Mouse (Mus musculus) neural tube, embryonic 15.5 days (tissue): ENCODE results near the gene AC170998.1. TPM values are rescaled to one million over a fixed set of nuclear protein-coding genes. Genes with fewer than 3 reads are reported as not detected.

ENCODE experiments used
- ATAC-seq: fragments of 200-750 bp; cut with Nextera tagmentation; 2 replicates; pipeline ENCODE4 v1.8.0; 2017; ENCODE audit warnings: mild to moderate bottlenecking, moderate TSS enrichment, moderate library complexity; ENCODE audit not compliant: low FRiP score
- H3K27ac ChIP-seq: fragments of 300-500 bp; sonication (generic); replicated peaks from 2 replicates; pipeline ENCODE4 v1.5.1; 2015; ENCODE audit warnings: mild to moderate bottlenecking, inconsistent platforms
- H3K27me3 ChIP-seq: fragments of 300-500 bp; sonication (generic); replicated peaks from 2 replicates; pipeline ENCODE4 v1.6.1; 2015; ENCODE audit warnings: inconsistent platforms
- H3K36me3 ChIP-seq: fragments of 300-500 bp; sonication (generic); 2 replicates; pipeline ENCODE4 v1.6.1; 2015; ENCODE audit warnings: inconsistent platforms
- H3K4me1 ChIP-seq: fragments of 300-500 bp; sonication (generic); 2 replicates; pipeline ENCODE4 v1.6.1; 2015; ENCODE audit warnings: inconsistent platforms
- H3K4me2 ChIP-seq: fragments of 300-500 bp; sonication (generic); 2 replicates; pipeline ENCODE4 v1.6.1; 2015; ENCODE audit warnings: inconsistent platforms, mild to moderate bottlenecking, moderate library complexity
- H3K4me3 ChIP-seq: fragments of 300-500 bp; sonication (generic); replicated peaks from 2 replicates; pipeline ENCODE4 v1.5.1; 2015; ENCODE audit warnings: mild to moderate bottlenecking, inconsistent platforms
- H3K9ac ChIP-seq: fragments of 300-500 bp; sonication (generic); replicated peaks from 2 replicates; pipeline ENCODE4 v1.6.1; 2015; ENCODE audit warnings: mild to moderate bottlenecking, inconsistent platforms
- H3K9me3 ChIP-seq: fragments of 300-500 bp; sonication (generic); replicated peaks from 2 replicates; pipeline ENCODE4 v1.6.1; 2016; ENCODE audit warnings: inconsistent platforms
- WGBS: fragments of 180-500 bp; shearing (Covaris S2); methylation state at CpG from one replicate; pipeline ENCODE4 v1.1.7; 2015; ENCODE audit warnings: mixed read lengths; 5-methylcytosine and 5-hydroxymethylcytosine counted together
- polyA plus RNA-seq: library from polyadenylated mRNA; unstranded; fragments of >200 nt; fragmentation: Nextera tagmentation; extraction: Ambion mirVana; gene quantifications from 2 replicates; pipeline ENCODE4 v1.2.1, GENCODE M21; 2015

AC170998.1 gene
- polyA plus RNA-seq, 1 experiment from 2014 or later = 2.7 TPM

- no peak overlapping the region for H3K9ac ChIP-seq
- H3K4me1 ChIP-seq = peaks cover 67% of the 10 kb centered on the region
- peaks cover 2% of the 10 kb centered on the region; the same call in 1 of the 2 replicates for H3K27me3 ChIP-seq
- H3K4me2 ChIP-seq = peak overlapping the region; percentile 70; the same call in 1 of the 2 replicates
- H3K36me3 ChIP-seq = no peaks in the 10 kb centered on the region
- no peak for ATAC-seq
- no peaks in the 10 kb centered on the region for H3K9me3 ChIP-seq
- 85% methylated on average over 2 of the region's 2 CpGs for WGBS
- H3K4me3 ChIP-seq = no peak overlapping the region
- H3K27ac ChIP-seq = no peak overlapping the region
Observed at GRCm38 (mm10) chr17:28694078-28694477, 31.8 kb upstream of the AC170998.1 start.

DNA sequence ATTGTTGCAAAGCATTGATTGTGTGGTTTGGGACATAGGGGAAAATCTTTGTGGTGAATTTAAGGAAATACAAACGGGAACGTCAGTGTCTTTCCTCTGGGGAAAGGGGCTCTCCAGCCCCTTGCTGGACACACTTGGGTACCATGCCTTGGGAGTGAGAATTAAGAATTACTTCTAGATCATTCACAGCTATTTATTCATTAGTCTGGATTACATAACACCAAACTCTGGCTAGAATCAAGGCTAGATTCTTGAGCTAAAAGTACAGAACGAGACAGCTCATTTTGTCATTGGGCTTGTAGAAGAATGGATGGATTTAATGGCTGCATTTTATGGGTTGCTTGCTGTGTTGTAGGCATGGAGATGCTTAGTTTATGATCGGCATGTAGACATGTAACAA lies 31.1 kb upstream of the AC170998.1 start:
- no peak overlapping the region for H3K9ac ChIP-seq
- no peaks in the 10 kb centered on the region for H3K36me3 ChIP-seq
- no peak for ATAC-seq
- H3K4me2 ChIP-seq = no peak overlapping the region
- H3K4me1 ChIP-seq = peaks cover 62% of the 10 kb centered on the region
- H3K27ac ChIP-seq = no peak overlapping the region
- no peaks in the 10 kb centered on the region for H3K27me3 ChIP-seq
- H3K4me3 ChIP-seq = no peak overlapping the region
- WGBS = 57% methylated on average over 4 of the region's 4 CpGs
- H3K9me3 ChIP-seq = no peaks in the 10 kb centered on the region

GRCm38 (mm10) chr17:28696641-28697040 lies 29.2 kb upstream of the AC170998.1 start:
- peaks cover 54% of the 10 kb centered on the region for H3K4me1 ChIP-seq
- no peaks in the 10 kb centered on the region for H3K9me3 ChIP-seq
- H3K27ac ChIP-seq = no peak overlapping the region
- H3K27me3 ChIP-seq = no peaks in the 10 kb centered on the region
- 47% methylated on average over 2 of the region's 2 CpGs for WGBS
- no peaks in the 10 kb centered on the region for H3K36me3 ChIP-seq
- H3K4me2 ChIP-seq = no peak overlapping the region
- ATAC-seq = no peak
- H3K4me3 ChIP-seq = no peak overlapping the region
- H3K9ac ChIP-seq = no peak overlapping the region

DNA sequence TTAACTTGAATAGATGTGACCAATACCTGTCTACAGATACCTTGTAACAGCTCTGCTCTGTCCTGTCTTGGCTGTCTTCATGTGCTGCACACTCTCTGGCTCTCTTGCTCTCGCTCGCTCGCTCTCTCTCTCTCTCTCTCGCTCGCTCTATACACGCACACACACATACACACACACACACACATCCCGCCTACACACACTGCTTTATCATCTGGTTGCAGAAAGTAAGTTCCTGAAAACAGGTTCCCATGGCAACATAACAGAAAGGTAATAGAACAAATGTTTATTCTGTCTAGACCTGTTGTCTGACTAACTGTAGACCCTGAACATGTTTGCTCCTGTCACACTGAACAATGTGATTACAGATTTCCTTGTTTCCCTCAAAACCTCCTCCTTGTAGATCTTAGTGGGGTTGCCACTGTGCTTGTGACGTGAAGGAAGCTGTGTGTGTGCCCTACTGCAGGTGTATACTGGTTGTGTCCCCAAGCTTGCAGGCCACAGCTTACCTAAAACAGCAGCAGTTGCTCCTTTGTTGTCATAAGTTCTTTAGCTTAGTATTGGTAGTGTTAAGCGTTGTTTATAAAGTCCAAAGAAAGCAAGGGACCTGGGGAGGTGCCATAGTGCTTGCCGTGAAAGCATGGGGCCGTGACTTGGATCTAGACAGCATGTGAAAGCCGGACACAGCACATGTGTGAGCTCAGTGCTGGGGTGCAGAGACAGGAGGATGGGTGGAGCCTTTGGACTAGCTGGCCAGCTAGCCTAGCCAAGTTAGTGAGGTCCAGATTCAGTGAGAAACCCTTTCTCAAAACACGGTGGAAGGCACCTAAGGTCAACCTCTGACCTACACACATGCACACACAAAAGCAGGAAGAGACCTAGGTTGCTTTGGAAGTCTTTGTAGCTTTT lies 28.3 kb upstream of the AC170998.1 start:
- Histone ChIP-seq H3K9ac (no peak overlapping the region), H3K4me1 (peaks cover 54% of the 10 kb centered on the region), H3K27me3 (no peaks in the 10 kb centered on the region), H3K36me3 (no peaks in the 10 kb centered on the region), H3K4me3 (no peak overlapping the region), H3K9me3 (no peaks in the 10 kb centered on the region), H3K4me2 (no peak overlapping the region), H3K27ac (no peak overlapping the region)
- ATAC-seq = no peak
- WGBS = 74% methylated on average over 13 of the region's 13 CpGs

- no peak for ATAC-seq
- Histone ChIP-seq H3K9ac (no peak overlapping the region), H3K27me3 (no peaks in the 10 kb centered on the region), H3K9me3 (no peaks in the 10 kb centered on the region), H3K27ac (no peak overlapping the region), H3K4me2 (no peak overlapping the region), H3K4me1 (peaks cover 47% of the 10 kb centered on the region), H3K4me3 (no peak overlapping the region), H3K36me3 (no peaks in the 10 kb centered on the region)
- 29% methylated on average over 4 of the region's 4 CpGs for WGBS
Observed at GRCm38 (mm10) chr17:28698245-28698644, 27.6 kb upstream of the AC170998.1 start.

GRCm38 (mm10) chr17:28698672-28699071 lies 27.2 kb upstream of the AC170998.1 start:
- Histone ChIP-seq H3K4me1 (peaks cover 43% of the 10 kb centered on the region), H3K9me3 (no peaks in the 10 kb centered on the region), H3K9ac (no peak overlapping the region), H3K36me3 (no peaks in the 10 kb centered on the region), H3K4me3 (no peak overlapping the region), H3K27me3 (no peaks in the 10 kb centered on the region), H3K4me2 (no peak overlapping the region), H3K27ac (no peak overlapping the region)
- 86% methylated on average over 2 of the region's 2 CpGs for WGBS
- ATAC-seq = no peak

- WGBS = 87% methylated on average over 7 of the region's 7 CpGs
- H3K9me3 ChIP-seq = no peaks in the 10 kb centered on the region
- H3K36me3 ChIP-seq = no peaks in the 10 kb centered on the region
- H3K4me2 ChIP-seq = no peak overlapping the region
- no peaks in the 10 kb centered on the region for H3K27me3 ChIP-seq
- no peak overlapping the region for H3K9ac ChIP-seq
- ATAC-seq = no peak
- peaks cover 35% of the 10 kb centered on the region for H3K4me1 ChIP-seq
- no peak overlapping the region for H3K4me3 ChIP-seq
- no peak overlapping the region for H3K27ac ChIP-seq
Observed at GRCm38 (mm10) chr17:28699789-28700188, 26.1 kb upstream of the AC170998.1 start.

GRCm38 (mm10) chr17:28701171-28701570 lies 24.7 kb upstream of the AC170998.1 start:
- ATAC-seq = no peak
- no peaks in the 10 kb centered on the region for H3K27me3 ChIP-seq
- H3K9me3 ChIP-seq = no peaks in the 10 kb centered on the region
- H3K4me1 ChIP-seq = peaks cover 25% of the 10 kb centered on the region
- no peak overlapping the region for H3K4me2 ChIP-seq
- H3K27ac ChIP-seq = no peak overlapping the region
- H3K9ac ChIP-seq = no peak overlapping the region
- H3K36me3 ChIP-seq = no peaks in the 10 kb centered on the region
- H3K4me3 ChIP-seq = no peak overlapping the region
- WGBS = 96% methylated on average over 4 of the region's 4 CpGs

GRCm38 (mm10) chr17:28701737-28702136 lies 24.1 kb upstream of the AC170998.1 start:
- H3K4me1 ChIP-seq = peaks cover 20% of the 10 kb centered on the region
- no peak overlapping the region for H3K4me2 ChIP-seq
- no peak for ATAC-seq
- H3K9ac ChIP-seq = no peak overlapping the region
- H3K4me3 ChIP-seq = no peak overlapping the region
- H3K36me3 ChIP-seq = no peaks in the 10 kb centered on the region
- WGBS = 93% methylated on average over 3 of the region's 3 CpGs
- H3K9me3 ChIP-seq = no peaks in the 10 kb centered on the region
- H3K27me3 ChIP-seq = no peaks in the 10 kb centered on the region
- H3K27ac ChIP-seq = no peak overlapping the region

- H3K4me2 ChIP-seq = no peak overlapping the region
- H3K9me3 ChIP-seq = no peaks in the 10 kb centered on the region
- 79% methylated on average over 2 of the region's 2 CpGs for WGBS
Observed at GRCm38 (mm10) chr17:28702646-28703045, 23.2 kb upstream of the AC170998.1 start.

DNA sequence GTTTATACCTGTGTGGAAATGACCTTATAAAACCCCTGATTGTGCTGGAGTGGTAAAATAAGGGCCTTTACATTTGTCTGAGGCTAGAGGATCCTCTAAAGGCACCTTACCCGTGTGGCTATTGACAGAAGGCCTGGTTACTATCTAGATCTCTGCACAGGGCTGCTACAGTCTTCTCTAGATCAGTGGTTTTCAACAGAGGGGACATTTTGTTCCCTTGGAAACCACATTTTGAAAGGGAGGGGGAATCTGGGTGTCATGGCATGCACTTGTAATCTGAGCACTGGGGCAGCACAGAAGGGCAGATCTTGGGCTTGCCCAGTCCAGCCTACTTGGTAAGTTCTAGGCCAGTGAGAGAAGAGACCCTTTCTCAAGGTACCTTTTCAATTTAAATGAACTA lies 19.2 kb upstream of the AC170998.1 start:
- Histone ChIP-seq H3K9ac (no peak overlapping the region), H3K9me3 (no peaks in the 10 kb centered on the region), H3K4me2 (no peak overlapping the region), H3K36me3 (no peaks in the 10 kb centered on the region), H3K4me3 (no peak overlapping the region), H3K27ac (no peak overlapping the region), H3K27me3 (no peaks in the 10 kb centered on the region), H3K4me1 (peaks cover 8% of the 10 kb centered on the region; the same call in 1 of the 2 replicates)
- no peak for ATAC-seq
- 41% methylated on average over 1 of the region's 1 CpGs for WGBS

More at GRCm38 (mm10) chr17:28702646-28703045, 23.2 kb upstream of the AC170998.1 start:
- Histone ChIP-seq H3K27me3 (no peaks in the 10 kb centered on the region), H3K36me3 (no peaks in the 10 kb centered on the region), H3K9ac (no peak overlapping the region), H3K27ac (no peak overlapping the region), H3K4me3 (no peak overlapping the region), H3K4me1 (peaks cover 11% of the 10 kb centered on the region)
- no peak for ATAC-seq

- H3K27ac ChIP-seq = no peak overlapping the region
- WGBS = 83% methylated on average over 3 of the region's 3 CpGs
Observed at GRCm38 (mm10) chr17:28707136-28707627, 18.7 kb upstream of the AC170998.1 start.

More at GRCm38 (mm10) chr17:28707136-28707627, 18.7 kb upstream of the AC170998.1 start:
- H3K4me1 ChIP-seq = peaks cover 10% of the 10 kb centered on the region; the same call in 1 of the 2 replicates
- H3K9me3 ChIP-seq = no peaks in the 10 kb centered on the region
- no peak for ATAC-seq
- no peak overlapping the region for H3K4me3 ChIP-seq
- H3K4me2 ChIP-seq = no peak overlapping the region
- no peaks in the 10 kb centered on the region for H3K36me3 ChIP-seq
- H3K9ac ChIP-seq = no peak overlapping the region
- H3K27me3 ChIP-seq = no peaks in the 10 kb centered on the region
